In genomic region chr17:83913711-83914415, GRCm38 (mm10) we compare ENCODE assay signal across 13 mouse cellular contexts.
DNase-seq lines count a peak whose midpoint lies in the region; ATAC-seq and TF ChIP-seq lines count a peak whose summit lies in the region.
"Had no signal": no experiment of that assay in that cellular context is flagged by ENCODE, and none has a peak within 500 bp of the region (broad histone marks: within the 10 kb centered on the region; RNA-seq: fewer than 3 reads in every experiment).

No protein-coding gene starts in this region.

- no peak for ATAC-seq in heart, embryonic 11.5 days (replicated peaks; ENCODE audit: insufficient number of reproducible peaks, low FRiP score, low TSS enrichment)
- no peak for ATAC-seq in lung, embryonic 16.5 days (ENCODE audit: low read depth)
- peak; percentile 86 for ATAC-seq in embryonic facial prominence, embryonic 11.5 days (replicated peaks; ENCODE audit: insufficient number of reproducible peaks, low FRiP score, low TSS enrichment, low read depth)
- peak; percentile 45 for ATAC-seq in limb, embryonic 15.5 days (ENCODE audit: insufficient number of reproducible peaks, low FRiP score, low TSS enrichment, low read depth)
- ATAC-seq in megakaryocyte progenitor cell, adult 5-6 weeks (replicated peaks; ENCODE audit: poor library complexity), result no peak
- ATAC-seq: activated CD4-positive, CD25-positive, alpha-beta regulatory T cell, adult 4 months; forebrain, postnatal 0 days had no signal

- H3K9me3 ChIP-seq in heart, embryonic 11.5 days (replicated peaks; ENCODE audit: control insufficient read depth, low read length), result no peaks in the 10 kb centered on the region
- H3K9me3 ChIP-seq in lung, embryonic 16.5 days (ENCODE audit: control insufficient read depth, low read length), result no peaks in the 10 kb centered on the region
- H3K9me3 ChIP-seq in embryonic facial prominence, embryonic 11.5 days (replicated peaks; ENCODE audit: control insufficient read depth, low read length), result no peaks in the 10 kb centered on the region
- H3K9me3 ChIP-seq in limb, embryonic 15.5 days, result no peaks in the 10 kb centered on the region
- H3K9me3 ChIP-seq: neural tube, embryonic 13.5 days had no signal

- WGBS in heart, embryonic 11.5 days (ENCODE audit: insufficient replicate concordance), result 56% methylated on average over 13 of the region's 13 CpGs
- 42% methylated on average over 13 of the region's 13 CpGs for WGBS in lung, embryonic 16.5 days
- WGBS in lung, adult 2 months, result 57% methylated on average over 13 of the region's 13 CpGs
- WGBS in embryonic facial prominence, embryonic 11.5 days, result 29% methylated on average over 13 of the region's 13 CpGs
- WGBS in limb, embryonic 15.5 days, result 22% methylated on average over 13 of the region's 13 CpGs

- no peak overlapping the region for H3K4me3 ChIP-seq in heart, embryonic 11.5 days (ENCODE audit: low read depth, low read length)
- H3K4me3 ChIP-seq in lung, embryonic 16.5 days (ENCODE audit: low read length), result no peak overlapping the region
- no peak overlapping the region for H3K4me3 ChIP-seq in lung, adult 2 months (replicated peaks; ENCODE audit: extremely low read depth, low read depth, low read length)
- no peak overlapping the region for H3K4me3 ChIP-seq in embryonic facial prominence, embryonic 11.5 days (ENCODE audit: low read depth, low read length)
- H3K4me3 ChIP-seq in limb, embryonic 15.5 days, result no peak overlapping the region
- H3K4me3 ChIP-seq: neural tube, embryonic 13.5 days had no signal

- H3K27me3 ChIP-seq in heart, embryonic 11.5 days (ENCODE audit: control insufficient read depth, insufficient read depth, low read length), result no peaks in the 10 kb centered on the region
- H3K27me3 ChIP-seq in lung, embryonic 16.5 days (ENCODE audit: control insufficient read depth, insufficient read depth, low read depth, low read length), result no peaks in the 10 kb centered on the region
- no peaks in the 10 kb centered on the region for H3K27me3 ChIP-seq in embryonic facial prominence, embryonic 11.5 days (ENCODE audit: control insufficient read depth, insufficient read depth, low read length)
- no peaks in the 10 kb centered on the region for H3K27me3 ChIP-seq in limb, embryonic 15.5 days
- H3K27me3 ChIP-seq: neural tube, embryonic 13.5 days had no signal

- 0 out of 2 replicates have a peak overlapping the region, but pooled peaks have one; percentile 2 for H3K27ac ChIP-seq in heart, embryonic 11.5 days (ENCODE audit: low read depth, low read length)
- H3K27ac ChIP-seq in lung, embryonic 16.5 days (ENCODE audit: low read length), result 0 out of 2 replicates have a peak overlapping the region, but pooled peaks have one; percentile 15
- H3K27ac ChIP-seq in embryonic facial prominence, embryonic 11.5 days (replicated peaks; ENCODE audit: low read depth, low read length), result peak overlapping the region; percentile 94
- peak overlapping the region; percentile 86 for H3K27ac ChIP-seq in limb, embryonic 15.5 days
- H3K27ac ChIP-seq: neural tube, embryonic 13.5 days had no signal

- no peak for TF ChIP-seq CTCF in lung, adult 2 months (IDR thresholded peaks at IDR 0.05; ENCODE audit: insufficient read depth, low read length)

- no peaks in the 10 kb centered on the region for H3K36me3 ChIP-seq in heart, embryonic 11.5 days (ENCODE audit: control insufficient read depth, insufficient read depth, low read length)
- no peaks in the 10 kb centered on the region for H3K36me3 ChIP-seq in lung, embryonic 16.5 days (ENCODE audit: control insufficient read depth, insufficient read depth, low read length)
- no peaks in the 10 kb centered on the region for H3K36me3 ChIP-seq in embryonic facial prominence, embryonic 11.5 days (replicated peaks; ENCODE audit: control insufficient read depth, insufficient read depth, low read depth, low read length)
- no peaks in the 10 kb centered on the region for H3K36me3 ChIP-seq in limb, embryonic 15.5 days
- H3K36me3 ChIP-seq: neural tube, embryonic 13.5 days had no signal

- no peak for DNase-seq in heart, adult 9 months (ENCODE audit: low spot score in 2 of 2)
- no peak for DNase-seq in lung, adult 2 months
- peak; percentile 96 for DNase-seq in embryonic facial prominence, embryonic 11.5 days (ENCODE audit: low spot score)
- no peak for DNase-seq in layer of hippocampus, adult 18-20 months (ENCODE audit: low spot score in 2 of 2)
- DNase-seq: cerebellum, adult 2 months; forebrain, postnatal 0 days; thymus, postnatal 25 days had no signal

- TF ChIP-seq POLR2A in lung, adult 2 months (IDR thresholded peaks at IDR 0.05; ENCODE audit: borderline replicate concordance, extremely low read depth, low read depth, low read length), result no peak

- H3K4me2 ChIP-seq in heart, embryonic 11.5 days, result no peak overlapping the region
- no peak overlapping the region for H3K4me2 ChIP-seq in lung, embryonic 16.5 days (ENCODE audit: low read depth, low read length)
- H3K4me2 ChIP-seq in embryonic facial prominence, embryonic 11.5 days (ENCODE audit: low read depth, low read length), result no peak overlapping the region
- no peak overlapping the region for H3K4me2 ChIP-seq in limb, embryonic 15.5 days
- H3K4me2 ChIP-seq: neural tube, embryonic 13.5 days had no signal

- H3K9ac ChIP-seq in heart, embryonic 11.5 days (ENCODE audit: low read depth, low read length), result no peak overlapping the region
- no peak overlapping the region for H3K9ac ChIP-seq in lung, embryonic 16.5 days (ENCODE audit: low read length)
- peak overlapping the region; percentile 29; the same call in 1 of the 2 replicates for H3K9ac ChIP-seq in embryonic facial prominence, embryonic 11.5 days (replicated peaks; ENCODE audit: low read length)
- no peak overlapping the region for H3K9ac ChIP-seq in limb, embryonic 15.5 days
- H3K9ac ChIP-seq: forebrain, postnatal 0 days; neural tube, embryonic 13.5 days had no signal

- peaks cover 21% of the 10 kb centered on the region for H3K4me1 ChIP-seq in heart, embryonic 11.5 days (ENCODE audit: control insufficient read depth, insufficient read depth, low read length)
- peaks cover 31% of the 10 kb centered on the region for H3K4me1 ChIP-seq in lung, embryonic 16.5 days (replicated peaks; ENCODE audit: control insufficient read depth, insufficient read depth, low read length)
- H3K4me1 ChIP-seq in lung, adult 2 months (ENCODE audit: control insufficient read depth, insufficient read depth, low read length), result peaks cover 16% of the 10 kb centered on the region
- peaks cover 2% of the 10 kb centered on the region for H3K4me1 ChIP-seq in embryonic facial prominence, embryonic 11.5 days (ENCODE audit: control insufficient read depth, insufficient read depth, low read length)
- H3K4me1 ChIP-seq in limb, embryonic 15.5 days, result peaks cover 55% of the 10 kb centered on the region

Comparison
In these comparisons a context has a peak if more than half of its experiments do, and no peak if none do; other contexts are left out.
1. ATAC-seq: peak in embryonic facial prominence, embryonic 11.5 days (single experiment) and limb, embryonic 15.5 days (single experiment); none in heart, embryonic 11.5 days (single experiment), lung, embryonic 16.5 days (single experiment) and megakaryocyte progenitor cell, adult 5-6 weeks (single experiment).
2. H3K27ac ChIP-seq: peak in every context shown above with its lines; median percentile 94 in embryonic facial prominence, embryonic 11.5 days; 86 in limb, embryonic 15.5 days; 15 in lung, embryonic 16.5 days; 2 in heart, embryonic 11.5 days.